Mouse (Mus musculus) E14TG2a.4 (cell line): ENCODE data around the gene Rims4.

Source experiments
- CTCF ChIP-seq: conservative IDR thresholded peaks from 2 replicates; pipeline ENCODE4 v1.5.1; 2014; ENCODE audit warnings: low read length
- POU5F1 ChIP-seq: IDR thresholded peaks from 2 replicates; pipeline ENCODE4 v1.6.1; 2014; ENCODE audit warnings: low read length, borderline replicate concordance

DNA sequence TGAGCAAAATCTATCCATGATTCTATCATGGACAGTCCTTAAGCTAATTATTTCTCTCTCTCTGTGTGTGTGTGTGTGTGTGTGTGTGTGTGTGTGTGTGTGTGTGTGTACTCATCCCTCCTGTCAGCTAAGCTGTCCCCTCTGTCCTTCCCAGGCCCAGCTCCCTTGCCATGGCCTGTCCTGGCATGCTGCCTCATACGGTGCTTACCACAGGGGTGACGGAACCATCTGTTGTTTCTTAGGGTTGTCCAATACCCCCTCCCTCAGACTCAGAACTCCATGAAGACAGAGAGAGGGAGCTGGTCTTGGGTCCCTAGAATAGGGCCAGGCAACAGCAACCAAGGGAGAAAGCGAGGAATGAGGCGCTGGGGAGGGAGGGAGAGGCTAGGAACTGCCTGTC is 14.2 kb downstream of the Rims4 start:
- TF ChIP-seq CTCF = no peak
- TF ChIP-seq POU5F1 = no peak
